In genomic region chr2:167462954-167463353, GRCm38 (mm10) we compare ENCODE assay signal across 7 mouse cellular contexts. TPM values are rescaled to one million over a fixed set of nuclear protein-coding genes. Genes with fewer than 3 reads are reported as not detected.
DNase-seq lines count a peak whose midpoint lies in the region; ATAC-seq and TF ChIP-seq lines count a peak whose summit lies in the region.

No protein-coding gene starts in this region.

- 0 out of 2 replicates have a peak, but pooled peaks have one; percentile 28 for TF ChIP-seq EP300 in heart, adult 2 months (IDR thresholded peaks at IDR 0.05; ENCODE audit: insufficient read depth, low read depth, low read length)
- no peak for TF ChIP-seq EP300 in stomach, postnatal 0 days (optimal IDR thresholded peaks at IDR 0.05)

- no peaks in the 10 kb centered on the region for H3K9me3 ChIP-seq in kidney, embryonic 15.5 days (replicated peaks)
- H3K9me3 ChIP-seq in stomach, postnatal 0 days (ENCODE audit: control insufficient read depth, low read length), result no peaks in the 10 kb centered on the region

- DNase-seq in 416B (ENCODE audit: low read depth) (peak; percentile 65), ES-CJ7 (ENCODE audit: low read depth, low spot score) (peak; percentile 36)
- DNase-seq in cerebellum, adult 8-10 months, result peak; percentile 82
- peak; percentile 50 to 69 for DNase-seq in heart, adult 2 months
- DNase-seq in lung, postnatal 4 days, result peak; percentile 59 to 71
- DNase-seq in stomach, postnatal 0 days (ENCODE audit: low spot score), result peak; percentile 79

- no peaks in the 10 kb centered on the region for H3K4me1 ChIP-seq in heart, adult 2 months (ENCODE audit: control insufficient read depth, insufficient read depth, low read length)
- H3K4me1 ChIP-seq in kidney, embryonic 15.5 days, result peaks cover 2% of the 10 kb centered on the region; the same call in 1 of the 2 replicates
- H3K4me1 ChIP-seq in stomach, postnatal 0 days (replicated peaks; ENCODE audit: control insufficient read depth, insufficient read depth), result no peaks in the 10 kb centered on the region

- no peaks in the 10 kb centered on the region for H3K79me2 ChIP-seq in heart, adult 2 months (replicated peaks; ENCODE audit: control insufficient read depth, insufficient read depth, low read length)

- TF ChIP-seq CTCF in heart, adult 2 months (IDR thresholded peaks at IDR 0.05), result peak; percentile 97
- peak; percentile 92 for TF ChIP-seq CTCF in stomach, postnatal 0 days (IDR thresholded peaks at IDR 0.05; ENCODE audit: low read depth)

- no peak overlapping the region for H3K27ac ChIP-seq in heart, adult 2 months
- no peak overlapping the region for H3K27ac ChIP-seq in kidney, embryonic 15.5 days
- no peak overlapping the region for H3K27ac ChIP-seq in stomach, postnatal 0 days (replicated peaks)

- no peak overlapping the region for H3K9ac ChIP-seq in heart, adult 2 months (ENCODE audit: low read depth, low read length)
- H3K9ac ChIP-seq in kidney, embryonic 15.5 days, result no peak overlapping the region
- no peak overlapping the region for H3K9ac ChIP-seq in stomach, postnatal 0 days (ENCODE audit: low read length)

- no peaks in the 10 kb centered on the region for H3K27me3 ChIP-seq in heart, adult 2 months (ENCODE audit: control insufficient read depth, insufficient read depth, low read length)
- no peaks in the 10 kb centered on the region for H3K27me3 ChIP-seq in kidney, embryonic 15.5 days
- no peaks in the 10 kb centered on the region for H3K27me3 ChIP-seq in stomach, postnatal 0 days (ENCODE audit: control insufficient read depth, insufficient read depth, low read length)

- H3K4me2 ChIP-seq in kidney, embryonic 15.5 days, result no peak overlapping the region
- H3K4me2 ChIP-seq in stomach, postnatal 0 days (replicated peaks; ENCODE audit: low read depth), result no peak overlapping the region

- intact Hi-C loops in heart, adult 2 months (cut with DNase I), result loop anchor here (1.0 to 5.0 kb wide), 3 partner anchors 41 to 241 kb away; partner anchors contain the start of gene Slc9a8

- H3K36me3 ChIP-seq in heart, adult 2 months (ENCODE audit: control insufficient read depth, insufficient read depth, low read length), result no peaks in the 10 kb centered on the region
- H3K36me3 ChIP-seq in kidney, embryonic 15.5 days, result peaks cover 73% of the 10 kb centered on the region
- peaks cover 8% of the 10 kb centered on the region; the same call in 1 of the 2 replicates for H3K36me3 ChIP-seq in stomach, postnatal 0 days (ENCODE audit: control insufficient read depth, insufficient read depth, low read length)

- WGBS in heart, adult 2 months, result 45% methylated on average over 6 of the region's 6 CpGs
- 47% methylated on average over 6 of the region's 6 CpGs for WGBS in kidney, embryonic 15.5 days
- 55% methylated on average over 6 of the region's 6 CpGs for WGBS in stomach, postnatal 0 days

- peak; percentile 83; the same call in 1 of the 2 replicates for ATAC-seq in kidney, embryonic 15.5 days (replicated peaks; ENCODE audit: low FRiP score)
- peak; percentile 81 for ATAC-seq in stomach, postnatal 0 days (ENCODE audit: low FRiP score, low TSS enrichment)

- no peak overlapping the region for H3K4me3 ChIP-seq in heart, adult 2 months
- no peak overlapping the region for H3K4me3 ChIP-seq in kidney, embryonic 15.5 days (replicated peaks)
- no peak overlapping the region for H3K4me3 ChIP-seq in stomach, postnatal 0 days (ENCODE audit: low read depth, low read length)

- no peak for TF ChIP-seq POLR2A in heart, adult 2 months (IDR thresholded peaks at IDR 0.05; ENCODE audit: insufficient read depth, low read depth, low read length)

RNA-seq across cellular contexts. Expression of gene Rnf114, which starts 29.5 kb away (rescaled TPM):
- total RNA-seq in heart, adult 2 months (2021), result 10 to 100 TPM; 60.4 to 76.7 TPM
- polyA plus RNA-seq in heart, adult 2 months (2012; rRNA removed), result 96.3 and 128 TPM in 2 replicates
- polyA plus RNA-seq in kidney, embryonic 15.5 days (2015; fragmentation: Nextera tagmentation; extraction: Ambion mirVana), result 89.9 and 91.9 TPM in 2 replicates
- 44.6 and 47.6 TPM in 2 replicates for polyA plus RNA-seq in stomach, postnatal 0 days (2015; fragmentation: Nextera tagmentation; extraction: Ambion mirVana)

RNA-seq across cellular contexts. Expression of gene Spata2, which starts 29.7 kb away (rescaled TPM):
- 10 to 100 TPM; 15.4 to 15.6 TPM for total RNA-seq in heart, adult 2 months (2021)
- polyA plus RNA-seq in heart, adult 2 months (2012; rRNA removed), result 15.5 and 19.7 TPM in 2 replicates
- polyA plus RNA-seq in kidney, embryonic 15.5 days (2015; fragmentation: Nextera tagmentation; extraction: Ambion mirVana), result 17.8 and 17.9 TPM in 2 replicates
- polyA plus RNA-seq in stomach, postnatal 0 days (2015; fragmentation: Nextera tagmentation; extraction: Ambion mirVana), result 9.4 and 11.3 TPM in 2 replicates

RNA-seq across cellular contexts. Expression of gene Slc9a8, which starts 41.4 kb away (rescaled TPM):
- total RNA-seq in heart, adult 2 months (2021), result 10 to 100 TPM; 21.7 to 23.6 TPM
- polyA plus RNA-seq in heart, adult 2 months (2012; rRNA removed), result 26.1 and 43.8 TPM in 2 replicates
- polyA plus RNA-seq in kidney, embryonic 15.5 days (2015; fragmentation: Nextera tagmentation; extraction: Ambion mirVana), result 21.9 and 27.1 TPM in 2 replicates
- 10.4 and 11.8 TPM in 2 replicates for polyA plus RNA-seq in stomach, postnatal 0 days (2015; fragmentation: Nextera tagmentation; extraction: Ambion mirVana)
